Mouse (Mus musculus) MEL (cell line): Measurements from ENCODE around the gene Ccdc107. TPM values are rescaled to one million over a fixed set of nuclear protein-coding genes. Genes with fewer than 3 reads are reported as not detected.

Experiments
- DNase-seq: peaks from one replicate; pipeline ENCODE4 v3.0.0; 2011; ENCODE audit warnings: low read depth, low spot score
- H3K27ac ChIP-seq: 2 replicates; pipeline ENCODE4 v1.5.1; 2012; ENCODE audit warnings: low read depth, mild to moderate bottlenecking, control low read depth, low read length, moderate library complexity; ENCODE audit not compliant: control insufficient read depth
- H3K27me3 ChIP-seq, 2 experiments: fragments of 150-350 bp in 1 of 2; sonication (generic) in 1 of 2; 2 replicates each; pipeline ENCODE4 v1.6.1; 2012; ENCODE audit warnings: low read length in 2 of 2, mild to moderate bottlenecking in 2 of 2, improper control_type of control experiment in 1 of 2, moderate library complexity in 1 of 2; ENCODE audit not compliant: insufficient read depth in 2 of 2, control insufficient read depth in 1 of 2
- H3K36me3 ChIP-seq, 2 experiments: 2 replicates each; pipeline ENCODE4 v1.6.1; 2012 to 2014; ENCODE audit warnings: low read length in 2 of 2, improper control_type of control experiment in 1 of 2, inconsistent platforms in 1 of 2, mild to moderate bottlenecking in 1 of 2; ENCODE audit not compliant: insufficient read depth in 2 of 2, control insufficient read depth in 1 of 2
- H3K4me1 ChIP-seq, 2 experiments: fragments of 150-350 bp in 1 of 2; sonication (generic) in 1 of 2; 2 replicates each; pipeline ENCODE4 v1.6.1; 2012; ENCODE audit warnings: low read length in 2 of 2, improper control_type of control experiment in 1 of 2, mild to moderate bottlenecking in 1 of 2; ENCODE audit not compliant: insufficient read depth in 2 of 2, control insufficient read depth in 1 of 2
- H3K4me3 ChIP-seq, 2 experiments: fragments of 150-350 bp in 1 of 2; sonication (generic) in 1 of 2; 2 replicates each; pipeline ENCODE4 v1.5.1; 2012; ENCODE audit warnings: low read depth in 2 of 2, low read length in 2 of 2, mild to moderate bottlenecking in 2 of 2, moderate library complexity in 2 of 2, control low read depth in 1 of 2, improper control_type of control experiment in 1 of 2; ENCODE audit not compliant: control insufficient read depth in 1 of 2, insufficient read depth in 1 of 2
- H3K79me2 ChIP-seq: 2 replicates; pipeline ENCODE4 v1.6.1; 2012; ENCODE audit warnings: mild to moderate bottlenecking, low read length, moderate library complexity; ENCODE audit not compliant: control insufficient read depth, poor library complexity, insufficient read depth
- H3K9ac ChIP-seq: 2 replicates; pipeline ENCODE4 v1.6.1; 2012; ENCODE audit warnings: low read depth, mild to moderate bottlenecking, control low read depth, low read length, moderate library complexity; ENCODE audit not compliant: control insufficient read depth, poor library complexity, severe bottlenecking
- H3K9me3 ChIP-seq: fragments of 150-350 bp; sonication (generic); replicated peaks from 2 replicates; pipeline ENCODE4 v1.6.1; 2012; ENCODE audit warnings: mild to moderate bottlenecking, low read length, improper control_type of control experiment, moderate library complexity; ENCODE audit not compliant: insufficient read depth
- CHD2 ChIP-seq: IDR thresholded peaks from 2 replicates; pipeline ENCODE4 v1.6.1; 2011; ENCODE audit warnings: low read length, improper control_type of control experiment
- CTCF ChIP-seq, 3 experiments: IDR thresholded peaks in 2 of 3; conservative IDR thresholded peaks in 1 of 3; 2 replicates each; pipeline ENCODE4 v1.5.1; 2011 to 2012; ENCODE audit warnings: low read length in 3 of 3, low read depth in 2 of 3, mild to moderate bottlenecking in 2 of 3, improper control_type of control experiment in 1 of 3, inconsistent platforms in 1 of 3, mixed read lengths in 1 of 3, moderate library complexity in 1 of 3; ENCODE audit not compliant: control insufficient read depth in 1 of 3, insufficient read depth in 1 of 3, poor library complexity in 1 of 3, severe bottlenecking in 1 of 3
- ETS1 ChIP-seq: IDR thresholded peaks from 2 replicates; pipeline ENCODE4 v1.6.1; 2012; ENCODE audit warnings: low read depth, mild to moderate bottlenecking, inconsistent platforms, low read length, improper control_type of control experiment, moderate library complexity
- JUND ChIP-seq: IDR thresholded peaks from 2 replicates; pipeline ENCODE4 v1.6.1; 2011; ENCODE audit warnings: low read depth, mild to moderate bottlenecking, improper control_type of control experiment, low read length
- KAT2A ChIP-seq: conservative IDR thresholded peaks from 2 replicates; pipeline ENCODE4 v1.6.1; 2012; ENCODE audit warnings: low read depth, low read length, improper control_type of control experiment, inconsistent platforms
- MAFK ChIP-seq: IDR thresholded peaks from 2 replicates; pipeline ENCODE4 v1.6.1; 2011; ENCODE audit warnings: low read depth, mild to moderate bottlenecking, low read length, improper control_type of control experiment, borderline replicate concordance
- MAX ChIP-seq: IDR thresholded peaks from 2 replicates; pipeline ENCODE4 v1.6.1; 2011; ENCODE audit warnings: low read length, improper control_type of control experiment
- MAZ ChIP-seq: IDR thresholded peaks from 2 replicates; pipeline ENCODE4 v1.6.1; 2012; ENCODE audit warnings: low read depth, mild to moderate bottlenecking, inconsistent platforms, low read length, improper control_type of control experiment
- MEF2A ChIP-seq: IDR thresholded peaks from 2 replicates; pipeline ENCODE4 v1.6.1; 2014; ENCODE audit warnings: low read depth, mild to moderate bottlenecking, inconsistent platforms, low read length, improper control_type of control experiment; ENCODE audit not compliant: poor library complexity, insufficient replicate concordance, severe bottlenecking; ENCODE audit errors: extremely low read depth
- MXI1 ChIP-seq: IDR thresholded peaks from 2 replicates; pipeline ENCODE4 v1.6.1; 2011; ENCODE audit warnings: mild to moderate bottlenecking, low read depth, low read length, improper control_type of control experiment
- NELFE ChIP-seq: IDR thresholded peaks from 2 replicates; pipeline ENCODE4 v1.6.1; 2011; ENCODE audit warnings: low read depth, low read length, improper control_type of control experiment
- NRF1 ChIP-seq: IDR thresholded peaks from 2 replicates; pipeline ENCODE4 v1.6.1; 2014; ENCODE audit warnings: low read depth, mild to moderate bottlenecking, inconsistent platforms, low read length, improper control_type of control experiment, moderate library complexity; ENCODE audit not compliant: poor library complexity, insufficient read depth, severe bottlenecking
- POLR2A ChIP-seq, 2 experiments: IDR thresholded peaks; 2 replicates each; pipeline ENCODE4 v1.6.1; 2011 to 2012; ENCODE audit warnings: low read length in 2 of 2, mild to moderate bottlenecking in 2 of 2, control low read depth in 1 of 2, improper control_type of control experiment in 1 of 2, low read depth in 1 of 2, moderate library complexity in 1 of 2; ENCODE audit not compliant: control insufficient read depth in 1 of 2, insufficient read depth in 1 of 2, poor library complexity in 1 of 2
- POLR2AphosphoS2 ChIP-seq: IDR thresholded peaks from 2 replicates; pipeline ENCODE4 v1.6.1; 2011; ENCODE audit warnings: low read length, improper control_type of control experiment
- POLR2AphosphoS5 ChIP-seq: IDR thresholded peaks from 2 replicates; pipeline ENCODE4 v1.6.1; 2012; ENCODE audit warnings: low read depth, borderline replicate concordance, mild to moderate bottlenecking, inconsistent platforms, low read length, moderate library complexity, mixed read lengths
- SIN3A ChIP-seq: IDR thresholded peaks from 2 replicates; pipeline ENCODE4 v1.6.1; 2012; ENCODE audit warnings: low read length, improper control_type of control experiment, inconsistent platforms
- TBP ChIP-seq: IDR thresholded peaks from 2 replicates; pipeline ENCODE4 v1.8.0; 2011; ENCODE audit warnings: low read depth, low read length, improper control_type of control experiment
- TCF12 ChIP-seq: IDR thresholded peaks from 2 replicates; pipeline ENCODE4 v1.6.1; 2014; ENCODE audit warnings: low read depth, mild to moderate bottlenecking, inconsistent platforms, low read length, improper control_type of control experiment, moderate library complexity
- USF1 ChIP-seq: IDR thresholded peaks from 2 replicates; pipeline ENCODE4 v1.6.1; 2014; ENCODE audit warnings: low read depth, mild to moderate bottlenecking, inconsistent platforms, low read length, improper control_type of control experiment, moderate library complexity
- ZKSCAN1 ChIP-seq: IDR thresholded peaks from 2 replicates; pipeline ENCODE4 v1.6.1; 2012; ENCODE audit warnings: low read depth, mild to moderate bottlenecking, inconsistent platforms, low read length, improper control_type of control experiment, moderate library complexity
- ZMIZ1 ChIP-seq: IDR thresholded peaks from 2 replicates; pipeline ENCODE4 v1.6.1; 2012; ENCODE audit warnings: low read depth, mild to moderate bottlenecking, inconsistent platforms, low read length, improper control_type of control experiment, moderate library complexity
- ZNF384 ChIP-seq: IDR thresholded peaks from 2 replicates; pipeline ENCODE4 v1.6.1; 2012; ENCODE audit warnings: low read depth, mild to moderate bottlenecking, inconsistent platforms, low read length, improper control_type of control experiment
- polyA plus RNA-seq, 2 experiments: library from polyadenylated mRNA; stranded (reverse) in 1 of 2; unstranded in 1 of 2; fragments of >175 nt in 1 of 2; fragments of >200 nt in 1 of 2; gene quantifications; 2 replicates each; pipeline versions ENCODE4 v1.2.1 to v1.2.4; 2012; ENCODE audit warnings: low replicate concordance in 2 of 2, low read depth in 1 of 2; ENCODE audit not compliant: insufficient read length in 2 of 2, insufficient read depth in 1 of 2, missing spikeins in 1 of 2
- total RNA-seq: library from RNA; depleted of rRNA; stranded (reverse); fragments of 300-350 nt; gene quantifications from 2 replicates; pipeline ENCODE4 v1.2.3, GENCODE M21; 2012

Gene Ccdc107
- total and polyA plus RNA-seq, 3 experiments: 44.3 to 56.7 TPM; not detected in 1

- Histone ChIP-seq H3K4me1 (peaks cover 2 to 19% of the 10 kb centered on the region in 2 experiments; a peak in 2 of 4 replicates), H3K79me2 (peaks cover 5% of the 10 kb centered on the region; the same call in 1 of the 2 replicates), H3K9me3 (no peaks in the 10 kb centered on the region), H3K4me3 (peak overlapping the region; percentile 16 to 45), H3K27me3 (no peaks in the 10 kb centered on the region), H3K36me3 (no peaks in the 10 kb centered on the region), H3K27ac (peak overlapping the region; percentile 33; the same call in 1 of the 2 replicates), H3K9ac (peak overlapping the region; percentile 44)
- TF ChIP-seq ZNF384 (peak; percentile 46; the same call in 1 of the 2 replicates), CHD2 (peak; percentile 67; the same call in 1 of the 2 replicates), ETS1 (peak; percentile 26; the same call in 1 of the 2 replicates), MAZ (no peak), NELFE (no peak), MAX (no peak)
- DNase-seq: peak; percentile 70
Observed at GRCm38 (mm10) chr4:43492101-43492820, 439 bp upstream of the Ccdc107 start.

GRCm38 (mm10) chr4:43493186-43493845, 616 bp downstream of the Ccdc107 start:
- Histone ChIP-seq H3K9ac (peak overlapping the region; percentile 90), H3K27me3 (no peaks in the 10 kb centered on the region), H3K9me3 (no peaks in the 10 kb centered on the region), H3K4me1 (peaks cover 2 to 25% of the 10 kb centered on the region in 2 experiments; a peak in 3 of 4 replicates), H3K79me2 (peaks cover 5% of the 10 kb centered on the region; the same call in 1 of the 2 replicates), H3K27ac (peak overlapping the region; percentile 30), H3K4me3 (peak overlapping the region; percentile 64 to 89), H3K36me3 (no peaks in the 10 kb centered on the region; a peak in 1 of 4 replicates)
- no peak for TF ChIP-seq MEF2A
- no peak for TF ChIP-seq ZKSCAN1
- TF ChIP-seq USF1: peak; percentile 45; the same call in 1 of the 2 replicates
- peak; percentile 50 for TF ChIP-seq MXI1
- 0 out of 2 replicates have a peak, but pooled peaks have one; percentile 5 for TF ChIP-seq ETS1
- peak; percentile 78 to 86 for TF ChIP-seq POLR2A (IDR thresholded peaks at IDR 0.05; ENCODE audit: control insufficient read depth in 1 of 2, insufficient read depth in 1 of 2, low read depth in 1 of 2, low read length in 2 of 2, poor library complexity in 1 of 2)
- no peak for TF ChIP-seq JUND
- peak; percentile 91 for TF ChIP-seq POLR2AphosphoS2
- TF ChIP-seq MAZ: peak; percentile 74
- no peak for TF ChIP-seq MAFK
- TF ChIP-seq KAT2A: no peak; the same call in 1 of the 2 replicates
- TF ChIP-seq NRF1: peak; percentile 91
- TF ChIP-seq POLR2AphosphoS5: no peak
- TF ChIP-seq ZMIZ1: 0 out of 2 replicates have a peak, but pooled peaks have one; percentile 5
- peak; percentile 31; the same call in 1 of the 2 replicates for TF ChIP-seq SIN3A
- TF ChIP-seq TBP: no peak
- TF ChIP-seq CTCF (IDR thresholded peaks at IDR 0.05 in 2 of 3, conservative IDR thresholded peaks at IDR 0.05 in 1 of 3; ENCODE audit: control insufficient read depth in 1 of 3, insufficient read depth in 1 of 3, low read depth in 2 of 3, low read length in 3 of 3, poor library complexity in 1 of 3, severe bottlenecking in 1 of 3): peak in 2 of 3 experiments; percentile 6 to 17; a peak in 2 of 6 replicates
- TF ChIP-seq TCF12: peak; percentile 55; the same call in 1 of the 2 replicates
- TF ChIP-seq NELFE: peak; percentile 92
- peak; percentile 95 for DNase-seq
